8 mouse cellular contexts compared by ENCODE assay signal in genomic region chr2:33077252-33077651, GRCm38 (mm10). TPM values are rescaled to one million over a fixed set of nuclear protein-coding genes. Genes with fewer than 3 reads are reported as not detected.
DNase-seq lines count a peak whose midpoint lies in the region; ATAC-seq lines count a peak whose summit lies in the region.

No protein-coding gene starts in this region.

- H3K27ac ChIP-seq in midbrain, embryonic 14.5 days (replicated peaks; ENCODE audit: low read depth, low read length): no peak overlapping the region
- no peak overlapping the region for H3K27ac ChIP-seq in midbrain, embryonic 11.5 days (ENCODE audit: low read depth, low read length)
- no peak overlapping the region for H3K27ac ChIP-seq in forebrain, embryonic 13.5 days

- no peak overlapping the region for H3K4me2 ChIP-seq in midbrain, embryonic 14.5 days (ENCODE audit: low read length)
- no peak overlapping the region for H3K4me2 ChIP-seq in midbrain, embryonic 11.5 days
- no peak overlapping the region for H3K4me2 ChIP-seq in forebrain, embryonic 13.5 days

- WGBS in midbrain, embryonic 14.5 days: 37% methylated on average over 3 of the region's 3 CpGs
- WGBS in midbrain, embryonic 11.5 days: 33% methylated on average over 3 of the region's 3 CpGs
- 32% methylated on average over 3 of the region's 3 CpGs for whole genome bisulfite sequencing in forebrain, embryonic 13.5 days

- H3K4me3 ChIP-seq in midbrain, embryonic 14.5 days (replicated peaks; ENCODE audit: low read depth, low read length): no peak overlapping the region
- no peak overlapping the region for H3K4me3 ChIP-seq in midbrain, embryonic 11.5 days (ENCODE audit: low read depth, low read length)
- no peak overlapping the region for H3K4me3 ChIP-seq in forebrain, embryonic 13.5 days

- ATAC-seq in midbrain, embryonic 14.5 days (ENCODE audit: low FRiP score, low TSS enrichment): no peak
- no peak for ATAC-seq in midbrain, embryonic 11.5 days (ENCODE audit: low FRiP score)
- no peak for ATAC-seq in forebrain, embryonic 13.5 days

- peaks cover 8% of the 10 kb centered on the region; the same call in 1 of the 2 replicates for H3K4me1 ChIP-seq in midbrain, embryonic 14.5 days (ENCODE audit: control insufficient read depth, insufficient read depth, low read length)
- peaks cover 8% of the 10 kb centered on the region; the same call in 1 of the 2 replicates for H3K4me1 ChIP-seq in midbrain, embryonic 11.5 days (ENCODE audit: control insufficient read depth, insufficient read depth, low read length)
- H3K4me1 ChIP-seq in forebrain, embryonic 13.5 days: peaks cover 11% of the 10 kb centered on the region

- H3K36me3 ChIP-seq in midbrain, embryonic 14.5 days (ENCODE audit: control insufficient read depth, insufficient read depth, low read length): peaks cover 2% of the 10 kb centered on the region; the same call in 1 of the 2 replicates
- H3K36me3 ChIP-seq in midbrain, embryonic 11.5 days (ENCODE audit: control insufficient read depth, insufficient read depth, low read length): no peaks in the 10 kb centered on the region
- H3K36me3 ChIP-seq in forebrain, embryonic 13.5 days (ENCODE audit: poor library complexity, severe bottlenecking): no peaks in the 10 kb centered on the region

- DNase-seq in cerebellum, adult 18-20 months: peak; percentile 49 to 59
- no peak for DNase-seq in cerebellum, adult 9-11 months
- peak; percentile 21 for DNase-seq in midbrain, embryonic 14.5 days
- no peak for DNase-seq in midbrain, embryonic 11.5 days (ENCODE audit: low spot score, missing footprints)
- peak; percentile 57 to 69 for DNase-seq in cerebellum, postnatal 10 days
- DNase-seq in lung, postnatal 14 days: peak; percentile 46
- DNase-seq in layer of hippocampus, adult 9-10 months (ENCODE audit: low spot score): no peak

- H3K27me3 ChIP-seq in midbrain, embryonic 14.5 days (ENCODE audit: control insufficient read depth, insufficient read depth, low read length): no peaks in the 10 kb centered on the region
- no peaks in the 10 kb centered on the region for H3K27me3 ChIP-seq in midbrain, embryonic 11.5 days (ENCODE audit: control insufficient read depth, insufficient read depth, low read length)
- no peaks in the 10 kb centered on the region for H3K27me3 ChIP-seq in forebrain, embryonic 13.5 days

- H3K9ac ChIP-seq in midbrain, embryonic 14.5 days (replicated peaks; ENCODE audit: low read length): no peak overlapping the region
- no peak overlapping the region for H3K9ac ChIP-seq in midbrain, embryonic 11.5 days (ENCODE audit: low read length)
- H3K9ac ChIP-seq in forebrain, embryonic 13.5 days: no peak overlapping the region

- no peaks in the 10 kb centered on the region for H3K9me3 ChIP-seq in midbrain, embryonic 14.5 days (ENCODE audit: control insufficient read depth, low read length)
- H3K9me3 ChIP-seq in midbrain, embryonic 11.5 days (ENCODE audit: control insufficient read depth, low read length): no peaks in the 10 kb centered on the region
- H3K9me3 ChIP-seq in forebrain, embryonic 13.5 days (replicated peaks): no peaks in the 10 kb centered on the region

RNA-seq across cellular contexts. Expression of gene Garnl3, which starts 54.2 kb away (rescaled TPM):
- 44.4 and 51.1 TPM in 2 replicates for polyA plus RNA-seq in midbrain, embryonic 14.5 days (2014; fragmentation: Nextera tagmentation; extraction: Ambion mirVana)
- polyA plus RNA-seq in midbrain, embryonic 11.5 days (2014; fragmentation: Nextera tagmentation; extraction: Ambion mirVana): 12.8 and 13.6 TPM in 2 replicates
- polyA plus RNA-seq in forebrain, embryonic 13.5 days (2015; fragmentation: Nextera tagmentation; extraction: Ambion mirVana): 12.1 and 12.2 TPM in 2 replicates

Comparison
In these comparisons a context has a peak if more than half of its experiments do, and no peak if none do; other contexts are left out.
1. DNase-seq: peak in cerebellum, adult 18-20 months (2 of 2), midbrain, embryonic 14.5 days (single experiment), cerebellum, postnatal 10 days (2 of 2) and lung, postnatal 14 days (single experiment); none in cerebellum, adult 9-11 months (single experiment), midbrain, embryonic 11.5 days (single experiment) and layer of hippocampus, adult 9-10 months (single experiment).